Mouse (Mus musculus) stomach, embryonic 14.5 days (tissue): Measurements from ENCODE around the gene Car11. TPM values are rescaled to one million over a fixed set of nuclear protein-coding genes. Genes with fewer than 3 reads are reported as not detected.

Experiments
- ATAC-seq: fragments of 200-750 bp; cut with Nextera tagmentation; 2 replicates; pipeline ENCODE4 v1.8.0; 2017; ENCODE audit warnings: low read depth, moderate TSS enrichment; ENCODE audit not compliant: insufficient number of reproducible peaks, insufficient read depth, low FRiP score
- H3K27ac ChIP-seq: fragments of 300-500 bp; sonication (generic); 2 replicates; pipeline ENCODE4 v1.5.1; 2014; ENCODE audit warnings: mild to moderate bottlenecking, low read length, moderate library complexity, mixed read lengths
- H3K27me3 ChIP-seq: fragments of 300-500 bp; sonication (generic); 2 replicates; pipeline ENCODE4 v1.6.1; 2014; ENCODE audit warnings: low read length, control low read depth, mixed read lengths; ENCODE audit not compliant: control insufficient read depth, insufficient read depth
- H3K36me3 ChIP-seq: fragments of 300-500 bp; sonication (generic); 2 replicates; pipeline ENCODE4 v1.6.1; 2014; ENCODE audit warnings: mild to moderate bottlenecking, control low read depth, low read length, moderate library complexity, mixed read lengths; ENCODE audit not compliant: control insufficient read depth, insufficient read depth
- H3K4me1 ChIP-seq: fragments of 300-500 bp; sonication (generic); 2 replicates; pipeline ENCODE4 v1.6.1; 2014; ENCODE audit warnings: low read length, control low read depth, mixed read lengths; ENCODE audit not compliant: control insufficient read depth, insufficient read depth
- H3K4me2 ChIP-seq: fragments of 300-500 bp; sonication (generic); replicated peaks from 2 replicates; pipeline ENCODE4 v1.6.1; 2014; ENCODE audit warnings: low read depth, low read length, control low read depth
- H3K4me3 ChIP-seq: fragments of 300-500 bp; sonication (generic); 2 replicates; pipeline ENCODE4 v1.5.1; 2014; ENCODE audit warnings: low read depth, low read length, control low read depth
- H3K9ac ChIP-seq: fragments of 300-500 bp; sonication (generic); replicated peaks from 2 replicates; pipeline ENCODE4 v1.6.1; 2014; ENCODE audit warnings: low read depth, mild to moderate bottlenecking, control low read depth, low read length, moderate library complexity, mixed read lengths
- H3K9me3 ChIP-seq: fragments of 300-500 bp; sonication (generic); 2 replicates; pipeline ENCODE4 v1.6.1; 2016; ENCODE audit warnings: low read depth, low read length, control low read depth; ENCODE audit not compliant: control insufficient read depth
- WGBS: fragments of 180-500 bp; shearing (Covaris S2); extraction: QIAGEN DNeasy Blood & Tissue Kit; methylation state at CpG from one replicate; pipeline ENCODE4 v1.1.7; 2014; 5-methylcytosine and 5-hydroxymethylcytosine counted together
- polyA plus RNA-seq: library from polyadenylated mRNA; unstranded; fragments of >200 nt; fragmentation: Nextera tagmentation; extraction: Ambion mirVana; gene quantifications from 2 replicates; pipeline ENCODE4 v1.2.1, GENCODE M21; 2014

The Car11 gene
- polyA plus RNA-seq, 1 experiment from 2014 or later = 11.4 TPM

GRCm38 (mm10) chr7:45709677-45710355 is 10.2 kb downstream of the Car11 start:
- Histone ChIP-seq H3K27me3 (no peaks in the 10 kb centered on the region), H3K9me3 (no peaks in the 10 kb centered on the region), H3K9ac (no peak overlapping the region), H3K27ac (no peak overlapping the region), H3K4me1 (peaks cover 29% of the 10 kb centered on the region), H3K4me3 (no peak overlapping the region), H3K4me2 (no peak overlapping the region), H3K36me3 (peaks cover 41% of the 10 kb centered on the region)
- 74% methylated on average over 14 of the region's 14 CpGs for WGBS
- no peak for ATAC-seq

- H3K27ac ChIP-seq = no peak overlapping the region
- H3K4me1 ChIP-seq = peaks cover 32% of the 10 kb centered on the region
- H3K9me3 ChIP-seq = no peaks in the 10 kb centered on the region
- 88% methylated on average over 20 of the region's 20 CpGs for WGBS
- no peak overlapping the region for H3K4me2 ChIP-seq
- peaks cover 41% of the 10 kb centered on the region for H3K36me3 ChIP-seq
- H3K4me3 ChIP-seq = no peak overlapping the region
- H3K9ac ChIP-seq = no peak overlapping the region
- H3K27me3 ChIP-seq = no peaks in the 10 kb centered on the region
- no peak for ATAC-seq
Observed at GRCm38 (mm10) chr7:45710477-45711191, 11.0 kb downstream of the Car11 start.

GRCm38 (mm10) chr7:45711316-45712021 is 11.8 kb downstream of the Car11 start:
- Histone ChIP-seq H3K27me3 (no peaks in the 10 kb centered on the region), H3K4me1 (peaks cover 40% of the 10 kb centered on the region), H3K4me2 (no peak overlapping the region), H3K9me3 (no peaks in the 10 kb centered on the region), H3K9ac (no peak overlapping the region), H3K36me3 (peaks cover 41% of the 10 kb centered on the region), H3K4me3 (no peak overlapping the region), H3K27ac (no peak overlapping the region)
- no peak for ATAC-seq
- 90% methylated on average over 24 of the region's 24 CpGs for WGBS

GRCm38 (mm10) chr7:45712022-45712757 is 12.5 kb downstream of the Car11 start:
- Histone ChIP-seq H3K27ac (peak overlapping the region; percentile 18; the same call in 1 of the 2 replicates), H3K27me3 (no peaks in the 10 kb centered on the region), H3K4me2 (no peak overlapping the region), H3K36me3 (peaks cover 41% of the 10 kb centered on the region), H3K4me3 (no peak overlapping the region), H3K9ac (no peak overlapping the region), H3K4me1 (peaks cover 47% of the 10 kb centered on the region), H3K9me3 (no peaks in the 10 kb centered on the region)
- 88% methylated on average over 21 of the region's 21 CpGs for WGBS
- ATAC-seq = peak; percentile 33; the same call in 1 of the 2 replicates

GRCm38 (mm10) chr7:45713396-45713795 is 13.8 kb downstream of the Car11 start:
- Histone ChIP-seq H3K4me2 (peak overlapping the region; percentile 87; the same call in 1 of the 2 replicates), H3K27ac (peak overlapping the region; percentile 18; the same call in 1 of the 2 replicates), H3K4me3 (no peak overlapping the region), H3K9ac (no peak overlapping the region), H3K4me1 (peaks cover 40% of the 10 kb centered on the region), H3K36me3 (peaks cover 41% of the 10 kb centered on the region), H3K9me3 (no peaks in the 10 kb centered on the region), H3K27me3 (no peaks in the 10 kb centered on the region)
- ATAC-seq = no peak
- 92% methylated on average over 16 of the region's 16 CpGs for WGBS

- H3K36me3 ChIP-seq = peaks cover 41% of the 10 kb centered on the region
- H3K4me1 ChIP-seq = peaks cover 37% of the 10 kb centered on the region
- peak overlapping the region; percentile 58 for H3K9ac ChIP-seq
- no peak for ATAC-seq
- H3K27ac ChIP-seq = peak overlapping the region; percentile 89
- H3K4me3 ChIP-seq = peak overlapping the region; percentile 69
- H3K4me2 ChIP-seq = peak overlapping the region; percentile 87
- no peaks in the 10 kb centered on the region for H3K9me3 ChIP-seq
- 65% methylated on average over 6 of the region's 6 CpGs for WGBS
- H3K27me3 ChIP-seq = no peaks in the 10 kb centered on the region
Observed at GRCm38 (mm10) chr7:45713881-45714520, 14.4 kb downstream of the Car11 start.

GRCm38 (mm10) chr7:45714630-45715089 is 15.0 kb downstream of the Car11 start:
- peak overlapping the region; percentile 89 for H3K27ac ChIP-seq
- ATAC-seq = peak; percentile 55
- peak overlapping the region; percentile 87 for H3K4me2 ChIP-seq
- WGBS = 9% methylated on average over 14 of the region's 14 CpGs
- peaks cover 43% of the 10 kb centered on the region for H3K4me1 ChIP-seq
- H3K9me3 ChIP-seq = no peaks in the 10 kb centered on the region
- H3K27me3 ChIP-seq = no peaks in the 10 kb centered on the region
- H3K9ac ChIP-seq = peak overlapping the region; percentile 58
- peaks cover 41% of the 10 kb centered on the region for H3K36me3 ChIP-seq
- peak overlapping the region; percentile 69 for H3K4me3 ChIP-seq
